Mouse (Mus musculus): ENCODE data around the gene Rslcan18. TPM values are rescaled to one million over a fixed set of nuclear protein-coding genes. Genes with fewer than 3 reads are reported as not detected.

The Rslcan18 gene
- total RNA-seq, 1 experiment: 0.89 TPM

DNA sequence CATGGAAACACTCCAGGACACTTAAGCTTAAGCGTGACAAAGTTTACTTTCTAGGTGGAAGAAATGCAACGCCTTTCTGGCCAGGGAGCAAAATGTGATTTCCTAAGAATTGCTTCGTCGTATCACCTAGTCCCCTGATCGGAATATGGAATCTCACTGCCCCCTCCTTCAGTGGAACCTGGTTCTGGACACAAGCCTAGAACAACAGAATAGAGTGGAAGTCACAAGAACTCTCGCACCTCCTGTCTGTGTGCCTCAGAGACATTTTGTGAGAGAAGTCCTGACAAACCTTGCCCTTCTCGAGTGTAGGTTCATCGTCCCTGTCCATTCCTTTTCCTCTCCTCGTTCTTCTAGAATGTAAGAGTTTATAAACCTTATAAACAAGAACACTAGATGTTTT lies 8.4 kb downstream of the Rslcan18 start:
- no peak for TF ChIP-seq MAFK (IDR thresholded peaks at IDR 0.05; ENCODE audit: insufficient read depth, low read depth, low read length)
- TF ChIP-seq HCFC1 (IDR thresholded peaks at IDR 0.05; ENCODE audit: borderline replicate concordance, insufficient read depth, low read length): no peak
- no peak for TF ChIP-seq ZNF384 (IDR thresholded peaks at IDR 0.05; ENCODE audit: low read depth, low read length)
- TF ChIP-seq ZC3H11A (IDR thresholded peaks at IDR 0.05; ENCODE audit: borderline replicate concordance, low read depth, low read length): no peak
- Histone ChIP-seq H3K9me3 (ENCODE audit: control insufficient read depth, insufficient read depth, low read depth, low read length) (no peaks in the 10 kb centered on the region), H3K9ac (ENCODE audit: insufficient read depth, low read depth, low read length, poor library complexity, severe bottlenecking) (peak overlapping the region; percentile 83; the same call in 1 of the 2 replicates), H3K27ac (ENCODE audit: insufficient read depth, low read depth, low read length, poor library complexity, severe bottlenecking) (no peak overlapping the region), H3K4me1 (ENCODE audit: control insufficient read depth in 2 of 2, insufficient read depth in 2 of 2, low read length in 2 of 2, poor library complexity in 1 of 2) (peaks cover 2% of the 10 kb centered on the region in 2 experiments; a peak in 3 of 4 replicates), H3K4me3 (ENCODE audit: insufficient read depth in 1 of 2, low read depth in 1 of 2, low read length in 2 of 2, poor library complexity in 1 of 2, severe bottlenecking in 1 of 2) (peak overlapping the region; percentile 79 to 87), H3K36me3 (ENCODE audit: control insufficient read depth, insufficient read depth, low read length, poor library complexity, severe bottlenecking) (peaks cover 5% of the 10 kb centered on the region; the same call in 1 of the 2 replicates)
- DNase-seq (ENCODE audit: low read depth, low spot score): no peak
- in situ Hi-C loops (cut with MboI; ENCODE audit: low sequenced_read_pairs in 2 of 2, unreplicated experiment in 2 of 2): no loop called here

DNA sequence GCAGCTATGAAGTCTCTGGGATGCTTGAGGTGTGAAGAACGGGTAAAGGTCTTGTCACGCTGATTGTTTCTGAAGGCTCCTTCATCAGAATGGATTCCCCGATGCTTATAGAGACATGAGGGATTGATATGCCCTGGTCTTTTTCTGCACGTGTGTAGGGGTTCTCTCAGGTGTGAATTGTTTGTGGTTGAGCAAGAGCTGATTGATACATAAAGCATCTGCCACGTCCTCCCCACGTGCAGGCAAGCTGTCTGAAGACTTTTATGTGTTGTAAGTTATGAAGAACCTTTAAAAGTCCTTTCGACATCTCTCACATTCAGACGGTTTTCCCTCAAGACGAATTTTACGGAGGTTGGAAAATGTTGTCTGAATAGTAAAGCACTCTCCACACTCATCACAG lies 18.2 kb downstream of the Rslcan18 start, which contains the start of gene Zfp708:
TSS of gene Zfp708 (minus strand) at position 101 of the 400 bp plus-strand sequence.
- no peak within 1 kb of the TSS for H3K4me3 ChIP-seq (ENCODE audit: insufficient read depth in 1 of 2, low read depth in 1 of 2, low read length in 2 of 2, poor library complexity in 1 of 2, severe bottlenecking in 1 of 2)

DNA sequence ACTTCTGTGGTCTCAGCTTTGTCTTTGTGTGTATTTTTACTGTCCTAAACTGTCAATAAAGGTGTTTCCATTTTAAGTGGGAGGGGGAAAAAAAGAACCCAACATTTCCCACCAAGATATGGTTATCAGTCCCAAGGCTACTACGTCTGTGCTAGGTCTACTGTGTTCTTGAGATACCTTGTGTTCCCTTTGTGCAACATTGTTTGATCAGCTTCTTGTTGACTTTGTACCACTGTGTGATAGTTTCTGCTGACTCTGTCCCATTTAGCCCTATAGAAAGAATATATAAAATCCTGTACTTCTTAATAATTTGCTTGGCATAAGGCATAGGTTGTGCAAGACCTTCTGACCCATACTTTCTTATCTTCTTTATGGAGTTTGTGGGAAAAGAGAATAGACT lies 25.9 kb downstream of the Rslcan18 start:
- H3K4me3 ChIP-seq (ENCODE audit: insufficient read depth in 1 of 2, low read depth in 1 of 2, low read length in 2 of 2, poor library complexity in 1 of 2, severe bottlenecking in 1 of 2): no peak overlapping the region
- TF ChIP-seq CHD2 (IDR thresholded peaks at IDR 0.05; ENCODE audit: low read depth, low read length) (no peak), MAFK (IDR thresholded peaks at IDR 0.05; ENCODE audit: insufficient read depth, low read depth, low read length) (no peak)
- H3K9me3 ChIP-seq (ENCODE audit: control insufficient read depth, insufficient read depth, low read depth, low read length): no peaks in the 10 kb centered on the region
- no peak overlapping the region for H3K9ac ChIP-seq (ENCODE audit: insufficient read depth, low read depth, low read length, poor library complexity, severe bottlenecking)
- H3K36me3 ChIP-seq (ENCODE audit: control insufficient read depth, insufficient read depth, low read length, poor library complexity, severe bottlenecking): no peaks in the 10 kb centered on the region; the same call in 1 of the 2 replicates
- in situ Hi-C loops (cut with MboI; ENCODE audit: low sequenced_read_pairs in 2 of 2, unreplicated experiment in 2 of 2): no loop called here
- no peak overlapping the region for H3K27ac ChIP-seq (ENCODE audit: insufficient read depth, low read depth, low read length, poor library complexity, severe bottlenecking)
- H3K4me1 ChIP-seq (ENCODE audit: control insufficient read depth in 2 of 2, insufficient read depth in 2 of 2, low read length in 2 of 2, poor library complexity in 1 of 2): no peaks in the 10 kb centered on the region
- DNase-seq (ENCODE audit: low read depth, low spot score): no peak

More for the DNA sequence above, 18.2 kb downstream of the Rslcan18 start, which contains the start of gene Zfp708:
- no peaks in the 10 kb centered on the region for H3K4me1 ChIP-seq (ENCODE audit: control insufficient read depth in 2 of 2, insufficient read depth in 2 of 2, low read length in 2 of 2, poor library complexity in 1 of 2)
- in situ Hi-C loops (cut with MboI; ENCODE audit: low sequenced_read_pairs in 2 of 2, unreplicated experiment in 2 of 2): no loop called here
- TF ChIP-seq HCFC1 (IDR thresholded peaks at IDR 0.05; ENCODE audit: borderline replicate concordance, insufficient read depth, low read length) (no peak), CHD2 (IDR thresholded peaks at IDR 0.05; ENCODE audit: low read depth, low read length) (no peak), ZNF384 (IDR thresholded peaks at IDR 0.05; ENCODE audit: low read depth, low read length) (no peak), MAFK (IDR thresholded peaks at IDR 0.05; ENCODE audit: insufficient read depth, low read depth, low read length) (no peak), ZC3H11A (IDR thresholded peaks at IDR 0.05; ENCODE audit: borderline replicate concordance, low read depth, low read length) (no peak)
- H3K36me3 ChIP-seq (ENCODE audit: control insufficient read depth, insufficient read depth, low read length, poor library complexity, severe bottlenecking): no peaks in the 10 kb centered on the region; the same call in 1 of the 2 replicates
- H3K9ac ChIP-seq (ENCODE audit: insufficient read depth, low read depth, low read length, poor library complexity, severe bottlenecking): no peak within 1 kb of the TSS
- DNase-seq (ENCODE audit: low read depth, low spot score): no peak
- H3K9me3 ChIP-seq (ENCODE audit: control insufficient read depth, insufficient read depth, low read depth, low read length): no peaks in the 10 kb centered on the region
- H3K27ac ChIP-seq (ENCODE audit: insufficient read depth, low read depth, low read length, poor library complexity, severe bottlenecking): no peak within 1 kb of the TSS

DNA sequence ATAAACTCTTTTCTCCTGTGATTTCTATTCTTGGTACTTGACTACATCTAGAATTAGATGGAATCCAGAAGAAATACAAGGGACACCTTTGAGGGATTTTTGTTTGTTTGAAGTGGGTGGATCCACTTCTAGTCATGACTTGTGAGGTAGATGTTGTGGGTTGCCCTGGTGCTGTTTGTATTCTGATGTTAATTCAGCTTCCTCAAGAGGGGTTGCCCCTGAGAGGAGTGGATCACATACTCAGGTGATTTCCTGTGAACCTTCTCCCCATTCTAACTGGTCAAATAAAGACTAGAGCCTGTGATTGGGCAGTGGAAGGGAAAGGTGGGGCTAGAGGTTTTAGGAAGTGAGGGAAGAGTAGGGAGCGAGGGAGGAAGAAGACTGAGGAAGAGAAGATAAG lies 34.1 kb downstream of the Rslcan18 start:
- Histone ChIP-seq H3K4me3 (ENCODE audit: insufficient read depth in 1 of 2, low read depth in 1 of 2, low read length in 2 of 2, poor library complexity in 1 of 2, severe bottlenecking in 1 of 2) (peak overlapping the region; percentile 87 to 92), H3K4me1 (ENCODE audit: control insufficient read depth in 2 of 2, insufficient read depth in 2 of 2, low read length in 2 of 2, poor library complexity in 1 of 2) (peaks cover 0 to 2% of the 10 kb centered on the region in 2 experiments; a peak in 1 of 4 replicates)

More for the DNA sequence above, 34.1 kb downstream of the Rslcan18 start:
- in situ Hi-C loops (cut with MboI; ENCODE audit: low sequenced_read_pairs in 2 of 2, unreplicated experiment in 2 of 2): no loop called here
- H3K9ac ChIP-seq (ENCODE audit: insufficient read depth, low read depth, low read length, poor library complexity, severe bottlenecking): no peak overlapping the region
- H3K36me3 ChIP-seq (ENCODE audit: control insufficient read depth, insufficient read depth, low read length, poor library complexity, severe bottlenecking): no peaks in the 10 kb centered on the region
- TF ChIP-seq ZNF384 (IDR thresholded peaks at IDR 0.05; ENCODE audit: low read depth, low read length): no peak
- no peak for TF ChIP-seq CHD2 (IDR thresholded peaks at IDR 0.05; ENCODE audit: low read depth, low read length)
- no peak for TF ChIP-seq HCFC1 (IDR thresholded peaks at IDR 0.05; ENCODE audit: borderline replicate concordance, insufficient read depth, low read length)
- TF ChIP-seq MAFK (IDR thresholded peaks at IDR 0.05; ENCODE audit: insufficient read depth, low read depth, low read length): no peak
- TF ChIP-seq ZC3H11A (IDR thresholded peaks at IDR 0.05; ENCODE audit: borderline replicate concordance, low read depth, low read length): no peak
- no peak overlapping the region; the same call in 1 of the 2 replicates for H3K27ac ChIP-seq (ENCODE audit: insufficient read depth, low read depth, low read length, poor library complexity, severe bottlenecking)
- DNase-seq (ENCODE audit: low read depth, low spot score): peak; percentile 29
- no peaks in the 10 kb centered on the region for H3K9me3 ChIP-seq (ENCODE audit: control insufficient read depth, insufficient read depth, low read depth, low read length)

Measured in ES-E14 (cell line).